Mouse (Mus musculus) bone marrow macrophage, adult 2 months (primary cell): ENCODE data around the gene Ociad1. TPM values are rescaled to one million over a fixed set of nuclear protein-coding genes. Genes with fewer than 3 reads are reported as not detected.
"Not testable (repeated sequence)": the region's sequence is repeated elsewhere in the genome, so short reads cannot be mapped to it uniquely, and the experiment has no call there.

ENCODE experiments used
- H3K27ac ChIP-seq: 2 replicates; pipeline ENCODE4 v1.5.1; 2012; ENCODE audit warnings: low read depth, low read length; ENCODE audit not compliant: insufficient read depth
- H3K4me1 ChIP-seq: 2 replicates; pipeline ENCODE4 v1.6.1; 2012; ENCODE audit warnings: low read length; ENCODE audit not compliant: control insufficient read depth, insufficient read depth
- H3K4me3 ChIP-seq: 2 replicates; pipeline ENCODE4 v1.5.1; 2012; ENCODE audit warnings: mild to moderate bottlenecking, low read length, moderate library complexity; ENCODE audit not compliant: insufficient read depth
- CTCF ChIP-seq: IDR thresholded peaks from 2 replicates; pipeline ENCODE4 v1.5.1; 2012; ENCODE audit warnings: low read depth, mild to moderate bottlenecking, low read length, moderate library complexity
- POLR2A ChIP-seq: IDR thresholded peaks from 2 replicates; pipeline ENCODE4 v1.6.1; 2012; ENCODE audit warnings: mild to moderate bottlenecking, low read depth, low read length, borderline replicate concordance
- polyA plus RNA-seq: library from polyadenylated mRNA; stranded (reverse); fragments of >200 nt; gene quantifications from 2 replicates; pipeline ENCODE4 v1.2.4, GENCODE M21; 2012; ENCODE audit not compliant: missing spikeins, insufficient read depth, insufficient read length

Gene Ociad1
- polyA plus RNA-seq, 1 experiment = 286 TPM

DNA sequence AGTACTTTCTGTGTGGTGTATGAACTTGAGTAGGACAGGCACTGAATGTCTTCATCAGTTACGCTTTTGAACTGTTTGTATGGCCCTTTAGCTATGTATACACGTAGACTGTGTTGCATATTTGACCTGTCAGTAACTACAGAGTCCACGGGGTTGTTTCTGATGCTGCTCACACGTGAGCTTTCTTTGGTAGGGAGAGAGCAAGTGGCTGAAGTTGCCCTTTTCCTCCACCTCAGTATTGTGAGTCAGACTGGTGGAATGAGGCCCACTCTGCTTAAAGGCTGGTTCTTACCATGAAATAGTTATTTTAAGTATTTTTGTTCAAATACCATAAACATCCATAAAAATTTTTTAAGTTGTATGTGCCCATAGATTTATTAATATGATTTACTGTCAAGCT, 16.9 kb downstream of the Ociad1 start:
- no peak overlapping the region for H3K27ac ChIP-seq
- 0 out of 2 replicates have a peak, but pooled peaks cover 2% of the 10 kb centered on the region for H3K4me1 ChIP-seq
- no peak overlapping the region for H3K4me3 ChIP-seq
- TF ChIP-seq POLR2A (no peak), CTCF (no peak)

DNA sequence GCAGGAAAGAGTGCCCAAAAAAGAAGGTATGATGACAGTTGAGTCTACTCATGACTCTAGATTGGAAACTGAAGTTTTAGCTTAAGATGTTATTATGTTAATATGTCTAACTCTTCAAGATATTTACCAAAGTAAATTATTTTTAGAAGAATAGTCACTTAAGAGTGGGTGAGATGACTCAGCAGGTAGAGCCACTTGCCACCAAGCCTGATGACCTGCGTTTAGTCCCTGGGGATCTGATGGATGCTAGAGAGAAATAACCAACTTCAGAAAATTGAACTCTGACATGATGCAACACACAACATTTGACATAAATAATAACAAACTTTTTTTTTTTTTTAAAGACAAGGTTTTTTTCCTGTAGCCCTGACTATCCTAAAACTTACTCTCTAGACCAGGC, 17.8 kb downstream of the Ociad1 start:
- Histone ChIP-seq H3K4me3 (no peak overlapping the region), H3K27ac (no peak overlapping the region), H3K4me1 (0 out of 2 replicates have a peak, but pooled peaks cover 2% of the 10 kb centered on the region)
- TF ChIP-seq CTCF (no peak), POLR2A (no peak)

DNA sequence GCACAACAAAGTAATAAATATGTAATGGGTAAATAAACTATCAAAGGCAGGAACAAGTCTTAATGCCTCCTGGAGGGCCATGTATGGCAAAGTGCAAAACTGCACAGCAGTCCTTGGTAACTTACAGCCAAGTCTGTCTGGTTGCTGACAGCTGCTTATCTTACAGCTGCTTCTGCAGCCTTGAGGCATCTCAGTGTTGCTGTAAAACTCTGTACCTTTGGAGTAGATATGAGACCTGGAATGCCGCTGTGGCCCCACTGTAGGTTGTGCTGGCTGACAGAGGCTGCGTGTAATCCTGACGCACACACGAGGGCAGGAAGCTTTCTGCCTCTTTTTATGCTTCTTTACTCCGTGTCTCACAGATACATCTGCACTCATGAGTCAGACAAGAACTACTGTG, 18.9 kb downstream of the Ociad1 start:
- H3K27ac ChIP-seq = no peak overlapping the region
- H3K4me1 ChIP-seq = 0 out of 2 replicates have a peak, but pooled peaks cover 2% of the 10 kb centered on the region
- TF ChIP-seq CTCF = no peak
- no peak for TF ChIP-seq POLR2A
- no peak overlapping the region for H3K4me3 ChIP-seq

DNA sequence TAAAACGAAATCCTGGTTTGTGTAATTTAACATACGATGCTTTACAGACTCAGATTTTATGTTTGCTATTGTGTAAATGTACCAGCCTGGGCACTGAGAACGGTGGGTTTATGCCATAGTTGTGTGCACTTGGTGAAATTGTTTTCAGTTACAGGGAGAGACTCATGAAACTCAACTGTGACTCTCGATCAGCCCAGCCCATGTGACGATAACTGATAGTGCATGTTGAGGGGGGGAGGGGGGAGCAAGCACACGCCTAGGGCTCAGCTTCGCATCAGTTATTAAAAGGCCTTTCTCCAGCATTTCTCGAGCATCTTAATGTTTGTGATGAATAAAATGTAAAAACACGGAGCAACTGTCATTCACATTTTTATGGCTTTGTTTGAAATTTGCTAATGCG, 21.0 kb downstream of the Ociad1 start:
- H3K27ac ChIP-seq = no peak overlapping the region
- no peaks in the 10 kb centered on the region for H3K4me1 ChIP-seq
- TF ChIP-seq CTCF (no peak), POLR2A (no peak)
- H3K4me3 ChIP-seq = no peak overlapping the region

DNA sequence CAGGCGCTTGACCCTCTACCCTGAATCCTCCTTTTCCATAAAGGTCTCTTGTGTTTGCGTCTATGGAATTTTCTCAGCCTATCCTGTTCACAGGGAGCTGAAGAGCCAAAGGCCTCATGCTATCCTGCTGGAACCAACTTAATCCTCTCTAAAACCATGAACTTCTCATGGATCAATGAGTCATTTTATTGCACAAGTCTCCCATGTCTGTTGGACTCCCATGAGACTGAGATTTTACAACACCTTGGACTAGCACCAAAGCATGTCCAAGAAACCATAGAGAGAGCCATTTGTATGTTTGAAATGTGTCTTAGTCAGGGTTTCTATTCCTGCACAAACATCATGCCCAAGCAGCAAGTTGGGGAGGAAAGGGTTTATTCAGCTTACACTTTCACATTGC, 22.1 kb downstream of the Ociad1 start:
- no peak for TF ChIP-seq CTCF
- no peak for TF ChIP-seq POLR2A
- Histone ChIP-seq H3K4me1 (no peaks in the 10 kb centered on the region), H3K27ac (no peak overlapping the region), H3K4me3 (no peak overlapping the region)

DNA sequence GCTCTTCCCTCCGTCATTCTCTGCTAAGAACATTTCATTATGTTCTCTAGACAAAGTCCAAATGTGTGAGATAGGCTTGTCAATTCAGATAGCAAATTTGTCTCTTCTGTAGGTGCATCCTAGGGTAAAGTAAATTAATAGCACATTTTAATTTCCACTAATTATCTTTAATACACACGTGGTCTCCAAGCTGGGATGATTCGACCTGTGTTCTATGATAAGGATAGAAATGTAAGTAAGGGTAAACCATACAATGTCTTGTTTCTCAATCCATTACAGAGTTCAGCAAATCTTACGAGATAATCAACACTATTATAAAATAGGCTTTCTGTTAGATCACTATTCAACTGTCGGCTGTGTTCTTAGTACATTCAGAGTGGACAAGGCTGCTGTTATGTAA, 26.7 kb downstream of the Ociad1 start:
- Histone ChIP-seq H3K27ac (no peak overlapping the region), H3K4me3 (no peak overlapping the region), H3K4me1 (no peaks in the 10 kb centered on the region)
- TF ChIP-seq POLR2A = no peak
- no peak for TF ChIP-seq CTCF

DNA sequence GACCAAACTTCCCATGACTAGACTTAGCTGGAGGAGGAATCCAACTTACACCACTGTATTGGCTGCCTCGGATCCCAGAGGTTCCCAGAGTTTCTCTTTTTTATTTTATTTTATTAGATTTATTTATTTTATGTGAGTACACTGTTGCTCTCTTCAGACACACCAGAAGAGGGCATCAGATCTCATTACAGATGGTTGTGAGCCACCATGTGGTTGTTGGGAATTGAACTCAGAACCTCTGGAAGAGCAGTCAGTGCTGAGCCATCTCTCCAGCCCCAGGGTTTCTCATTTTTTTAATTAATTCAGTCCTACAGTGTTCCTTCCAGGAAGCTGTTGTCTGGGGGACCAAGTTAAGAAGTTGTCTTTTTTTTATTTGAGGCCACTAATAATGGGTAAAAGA, 30.1 kb downstream of the Ociad1 start:
- H3K4me3 ChIP-seq, H3K27ac ChIP-seq, H3K4me1 ChIP-seq: not testable (repeated sequence)

DNA sequence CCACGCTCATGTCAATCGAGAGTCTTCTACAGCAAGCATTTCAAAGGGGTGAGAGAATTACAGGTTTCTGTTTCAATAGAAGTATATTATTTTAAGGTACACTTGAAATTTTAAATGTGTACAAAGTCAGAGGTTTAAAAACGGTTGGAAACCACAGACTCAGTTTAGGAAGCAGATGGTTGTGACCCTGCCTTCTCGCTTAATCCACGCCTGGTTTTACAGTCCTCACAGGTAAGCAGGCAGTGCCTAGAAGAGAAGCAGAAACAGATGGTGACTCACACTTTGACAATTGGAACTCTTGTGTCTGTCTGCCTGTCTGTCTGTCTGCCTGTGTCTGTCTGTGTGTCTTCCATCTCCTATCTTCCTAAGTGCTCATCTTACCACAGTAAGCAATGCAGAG, 31.0 kb downstream of the Ociad1 start:
- Histone ChIP-seq H3K4me3 (no peak overlapping the region), H3K4me1 (no peaks in the 10 kb centered on the region), H3K27ac (no peak overlapping the region)
- TF ChIP-seq CTCF (no peak), POLR2A (no peak)

DNA sequence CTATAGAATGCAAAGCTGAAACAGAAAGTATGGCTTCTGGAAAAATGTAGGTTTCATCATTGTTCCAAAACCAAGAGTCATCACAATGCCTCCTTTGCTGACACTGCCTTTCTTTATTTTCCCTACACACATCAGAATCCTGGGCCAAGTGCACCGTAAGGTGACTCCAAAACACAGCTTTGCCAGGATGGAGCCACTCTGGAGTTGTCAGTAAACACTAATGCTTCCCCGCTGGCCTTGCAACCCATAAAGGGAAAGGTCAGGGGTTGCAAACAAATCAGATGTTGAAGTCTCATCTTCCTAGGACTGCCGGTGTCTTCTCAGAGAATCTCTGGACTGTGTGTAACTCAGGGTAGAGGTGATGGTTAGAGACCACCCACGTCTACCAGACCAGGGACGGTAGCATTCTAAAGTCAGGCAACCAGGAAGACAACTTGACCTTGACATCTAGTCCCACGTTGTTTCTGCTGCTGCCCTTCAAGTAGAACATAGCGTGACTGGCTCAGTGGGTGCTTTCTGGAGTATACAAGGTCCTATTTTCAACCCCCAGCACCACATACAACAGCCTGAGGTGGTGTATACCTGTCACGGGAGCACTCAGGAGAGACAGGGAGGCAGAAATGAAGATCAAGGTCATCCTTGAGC, 32.1 kb downstream of the Ociad1 start:
- Histone ChIP-seq H3K27ac (no peak overlapping the region), H3K4me1 (no peaks in the 10 kb centered on the region), H3K4me3 (no peak overlapping the region)
- TF ChIP-seq CTCF (no peak), POLR2A (no peak)

DNA sequence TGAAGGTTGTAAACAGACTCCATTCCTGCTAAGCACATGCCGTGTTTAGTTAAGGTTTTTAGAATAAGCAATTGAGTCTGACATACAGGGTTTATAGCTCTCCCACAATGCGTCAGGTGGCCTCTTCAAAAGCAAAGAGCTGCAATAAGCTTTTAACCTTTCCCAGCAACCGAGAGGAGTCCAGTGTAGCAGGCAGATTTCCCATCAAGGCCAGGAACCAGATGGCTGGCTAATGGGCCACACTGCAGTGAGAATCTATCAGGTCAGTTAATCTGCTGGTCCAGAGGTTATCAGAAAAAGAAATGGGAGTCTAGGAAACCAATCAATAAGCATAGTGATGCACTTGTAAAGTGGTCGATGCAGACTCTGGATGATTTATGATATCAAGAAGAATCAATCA, 38.4 kb downstream of the Ociad1 start:
- H3K4me1 ChIP-seq = no peaks in the 10 kb centered on the region
- TF ChIP-seq POLR2A (no peak), CTCF (no peak)
- H3K4me3 ChIP-seq = no peak overlapping the region
- no peak overlapping the region for H3K27ac ChIP-seq

DNA sequence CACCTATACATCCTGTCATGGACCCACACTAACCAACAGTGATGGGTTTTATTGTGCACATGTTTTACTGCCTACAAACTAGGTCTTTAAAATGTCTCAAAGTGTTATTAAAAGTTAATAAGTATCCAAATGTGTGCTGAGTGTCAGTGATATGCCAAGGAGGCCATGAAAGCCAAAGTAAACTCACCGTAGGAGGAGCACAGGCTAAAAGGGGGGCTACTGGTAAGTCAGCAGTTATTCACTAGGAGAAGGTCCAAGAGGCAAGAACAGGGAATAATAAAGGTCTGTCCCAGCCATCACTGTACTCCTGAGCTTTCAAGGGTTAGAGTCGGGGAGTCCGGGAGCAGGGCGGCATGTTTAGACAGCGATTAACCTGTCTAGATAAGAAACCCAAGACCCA, 43.9 kb downstream of the Ociad1 start:
- H3K4me3 ChIP-seq = no peak overlapping the region
- H3K27ac ChIP-seq = no peak overlapping the region
- TF ChIP-seq POLR2A = no peak
- TF ChIP-seq CTCF = no peak
- H3K4me1 ChIP-seq = no peaks in the 10 kb centered on the region
